Mouse (Mus musculus) forebrain, embryonic 12.5 days (tissue): ENCODE results near the gene Wnk2. TPM values are rescaled to one million over a fixed set of nuclear protein-coding genes. Genes with fewer than 3 reads are reported as not detected.

Source experiments
- ATAC-seq: fragments of 200-750 bp; cut with Nextera tagmentation; 2 replicates; pipeline ENCODE4 v1.8.0; 2017; ENCODE audit warnings: moderate TSS enrichment; ENCODE audit not compliant: low FRiP score
- H3K27ac ChIP-seq: fragments of 300-500 bp; sonication (generic); 2 replicates; pipeline ENCODE4 v1.5.1; 2016; ENCODE audit warnings: mild to moderate bottlenecking
- H3K27me3 ChIP-seq: fragments of 300-500 bp; sonication (generic); 2 replicates; pipeline ENCODE4 v1.6.1; 2016; ENCODE audit warnings: mild to moderate bottlenecking
- H3K36me3 ChIP-seq: fragments of 300-500 bp; sonication (generic); replicated peaks from 2 replicates; pipeline ENCODE4 v1.6.1; 2016; ENCODE audit warnings: mild to moderate bottlenecking
- H3K4me1 ChIP-seq: fragments of 300-500 bp; sonication (generic); 2 replicates; pipeline ENCODE4 v1.6.1; 2016
- H3K4me2 ChIP-seq: fragments of 300-500 bp; sonication (generic); 2 replicates; pipeline ENCODE4 v1.6.1; 2016; ENCODE audit warnings: mild to moderate bottlenecking, moderate library complexity
- H3K4me3 ChIP-seq: fragments of 300-500 bp; sonication (generic); replicated peaks from 2 replicates; pipeline ENCODE4 v1.5.1; 2016; ENCODE audit warnings: mild to moderate bottlenecking
- H3K9ac ChIP-seq: fragments of 300-500 bp; sonication (generic); 2 replicates; pipeline ENCODE4 v1.6.1; 2016; ENCODE audit warnings: mild to moderate bottlenecking
- H3K9me3 ChIP-seq: fragments of 300-500 bp; sonication (generic); 2 replicates; pipeline ENCODE4 v1.6.1; 2016
- WGBS: fragments of 180-500 bp; shearing (Covaris S2); methylation state at CpG from one replicate; pipeline ENCODE4 v1.1.7; 2016; 5-methylcytosine and 5-hydroxymethylcytosine counted together
- polyA plus RNA-seq: library from polyadenylated mRNA; unstranded; fragments of >200 nt; fragmentation: Nextera tagmentation; extraction: Ambion mirVana; gene quantifications from 2 replicates; pipeline ENCODE4 v1.2.1, GENCODE M21; 2016

The Wnk2 gene
- polyA plus RNA-seq, 1 experiment from 2014 or later: 13.7 TPM

DNA sequence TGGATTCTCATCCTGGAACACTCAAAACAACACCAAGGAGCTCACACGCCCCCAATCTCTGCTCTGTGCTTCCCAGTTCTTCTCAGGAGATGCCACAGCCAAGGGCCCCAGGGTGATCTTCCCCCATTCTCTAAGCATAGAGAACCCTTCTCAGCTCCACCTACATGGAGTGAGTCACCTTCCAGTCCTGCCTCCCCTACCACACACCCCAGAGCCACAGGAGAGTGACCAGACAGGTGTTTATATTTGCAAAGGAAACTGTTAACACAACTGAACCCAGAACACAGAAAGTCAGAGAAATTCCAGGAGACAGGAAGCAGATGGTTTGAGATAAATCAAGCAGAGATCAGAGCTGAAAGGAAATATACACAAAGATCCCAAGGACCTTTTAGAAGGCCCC lies 43.9 kb downstream of the Wnk2 start:
- Histone ChIP-seq H3K9ac (no peak overlapping the region), H3K9me3 (no peaks in the 10 kb centered on the region), H3K27ac (no peak overlapping the region), H3K4me1 (peaks cover 4% of the 10 kb centered on the region; the same call in 1 of the 2 replicates), H3K4me2 (no peak overlapping the region), H3K4me3 (no peak overlapping the region), H3K36me3 (peaks cover 21% of the 10 kb centered on the region), H3K27me3 (no peaks in the 10 kb centered on the region)
- no peak for ATAC-seq
- 78% methylated on average over 1 of the region's 1 CpGs for WGBS

DNA sequence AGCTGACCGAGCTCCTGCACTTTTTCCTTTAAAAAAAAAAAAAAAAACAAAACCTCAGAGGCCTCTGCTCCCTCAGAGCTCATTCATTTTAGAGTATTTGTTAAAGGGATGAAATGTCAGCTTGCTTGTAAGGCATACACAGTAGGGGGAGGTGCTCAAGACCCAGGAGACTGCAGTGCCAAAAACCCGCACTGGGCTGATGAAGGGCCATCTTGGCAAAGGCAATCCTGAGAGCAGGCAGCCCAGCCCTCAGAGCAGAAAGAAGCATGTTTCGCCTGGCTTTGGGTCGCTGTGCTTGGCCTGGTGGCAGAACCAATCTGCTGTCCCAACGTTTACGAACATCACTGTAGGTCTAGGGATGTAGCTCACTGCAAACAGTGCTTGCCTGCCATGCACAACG lies 44.6 kb downstream of the Wnk2 start:
- no peak overlapping the region for H3K4me3 ChIP-seq
- WGBS: 89% methylated on average over 7 of the region's 7 CpGs
- no peak for ATAC-seq
- H3K4me2 ChIP-seq: no peak overlapping the region
- H3K27ac ChIP-seq: no peak overlapping the region
- no peaks in the 10 kb centered on the region for H3K27me3 ChIP-seq
- peaks cover 4% of the 10 kb centered on the region; the same call in 1 of the 2 replicates for H3K4me1 ChIP-seq
- H3K9me3 ChIP-seq: no peaks in the 10 kb centered on the region
- H3K36me3 ChIP-seq: peaks cover 26% of the 10 kb centered on the region
- H3K9ac ChIP-seq: no peak overlapping the region

DNA sequence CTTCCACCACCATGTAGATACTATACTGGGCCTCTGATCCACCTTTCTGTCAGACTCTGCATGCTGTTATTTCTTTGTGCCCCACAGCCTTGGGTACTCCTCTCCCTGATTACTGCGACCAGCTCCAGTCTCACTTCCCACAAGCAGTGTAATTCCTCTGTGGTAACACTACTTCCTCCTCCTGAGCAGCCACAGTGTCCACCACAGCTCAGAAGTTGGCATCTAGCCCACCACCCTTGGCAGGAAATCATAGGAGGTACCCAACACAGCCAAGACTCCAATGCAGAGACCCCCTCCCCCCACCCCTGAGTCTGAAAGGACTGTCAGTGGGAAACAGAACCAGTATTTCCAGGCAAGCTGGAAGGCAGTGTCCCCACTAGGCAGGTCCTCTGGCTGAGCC lies 47.4 kb downstream of the Wnk2 start:
- no peak overlapping the region for H3K4me2 ChIP-seq
- H3K9me3 ChIP-seq: no peaks in the 10 kb centered on the region
- H3K4me1 ChIP-seq: peaks cover 4% of the 10 kb centered on the region; the same call in 1 of the 2 replicates
- no peak overlapping the region for H3K27ac ChIP-seq
- peaks cover 34% of the 10 kb centered on the region for H3K36me3 ChIP-seq
- H3K9ac ChIP-seq: no peak overlapping the region
- H3K4me3 ChIP-seq: no peak overlapping the region
- H3K27me3 ChIP-seq: no peaks in the 10 kb centered on the region
- no peak for ATAC-seq
- 84% methylated on average over 1 of the region's 1 CpGs for WGBS

DNA sequence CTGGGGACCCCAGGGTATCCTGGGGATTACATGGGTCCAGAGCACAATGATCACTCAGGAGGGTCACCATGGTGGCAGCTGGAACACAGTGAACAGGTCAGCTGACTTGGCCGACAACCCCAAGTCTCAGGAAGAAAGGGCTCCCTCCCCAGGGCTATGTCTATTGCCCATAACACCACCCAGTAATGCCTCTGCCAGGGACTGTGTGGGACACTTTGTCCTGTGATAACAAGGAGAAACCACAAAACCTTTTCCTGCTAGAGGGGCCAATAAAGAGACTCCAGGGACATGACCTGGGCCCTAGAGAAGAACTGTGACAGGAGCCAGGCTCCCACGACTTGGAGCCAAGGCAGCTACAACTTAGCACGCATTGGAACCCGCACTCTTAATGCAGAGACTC lies 51.0 kb downstream of the Wnk2 start:
- Histone ChIP-seq H3K4me1 (no peaks in the 10 kb centered on the region), H3K9me3 (no peaks in the 10 kb centered on the region), H3K36me3 (peaks cover 67% of the 10 kb centered on the region), H3K27ac (no peak overlapping the region), H3K4me3 (no peak overlapping the region), H3K4me2 (no peak overlapping the region), H3K9ac (no peak overlapping the region), H3K27me3 (no peaks in the 10 kb centered on the region)
- no peak for ATAC-seq
- 91% methylated on average over 4 of the region's 4 CpGs for WGBS

DNA sequence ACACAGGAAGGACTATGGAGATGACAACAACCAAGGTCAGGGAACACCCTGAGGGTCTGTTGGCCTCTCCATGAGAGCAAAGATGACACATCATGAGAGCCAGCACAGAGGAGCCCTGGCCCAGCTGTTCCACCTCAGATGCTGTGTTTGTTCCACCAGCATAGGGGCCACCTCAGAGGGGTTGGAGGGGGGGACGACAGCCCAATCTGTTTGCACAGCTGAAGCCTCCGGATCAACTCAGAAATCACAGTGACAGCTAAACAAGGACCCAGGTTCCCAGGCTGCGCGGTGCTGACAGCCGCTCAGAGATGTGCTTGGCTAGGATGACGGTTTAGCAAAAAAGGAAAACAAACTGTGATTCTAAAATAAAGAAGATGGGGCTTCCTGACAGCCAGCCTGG lies 53.1 kb downstream of the Wnk2 start:
- no peaks in the 10 kb centered on the region for H3K9me3 ChIP-seq
- no peak for ATAC-seq
- no peak overlapping the region for H3K9ac ChIP-seq
- 91% methylated on average over 6 of the region's 6 CpGs for WGBS
- H3K4me3 ChIP-seq: no peak overlapping the region
- H3K36me3 ChIP-seq: peaks cover 77% of the 10 kb centered on the region
- no peak overlapping the region for H3K4me2 ChIP-seq
- H3K27ac ChIP-seq: no peak overlapping the region
- H3K4me1 ChIP-seq: no peaks in the 10 kb centered on the region
- no peaks in the 10 kb centered on the region for H3K27me3 ChIP-seq

DNA sequence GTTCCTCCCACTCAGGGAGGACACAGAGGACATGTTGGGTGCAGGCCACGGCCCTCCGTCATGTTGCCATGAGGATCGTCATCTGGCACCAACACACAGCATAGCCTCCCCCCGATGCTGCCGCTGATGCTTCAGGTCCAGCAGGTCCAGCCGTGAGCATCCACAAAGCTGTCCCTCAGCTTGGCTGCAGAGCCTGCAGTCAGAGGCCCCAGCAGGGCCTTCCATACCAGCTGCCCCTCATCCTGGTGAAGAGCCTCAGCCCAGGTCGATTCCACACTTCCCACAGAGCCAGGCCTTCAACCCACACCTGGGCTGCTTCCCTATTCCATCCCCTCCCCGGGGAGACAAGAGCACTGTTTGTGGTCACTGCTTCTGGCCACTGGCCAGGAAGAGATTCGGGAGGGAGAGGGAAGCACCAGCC lies 54.3 kb downstream of the Wnk2 start:
- no peak overlapping the region for H3K9ac ChIP-seq
- 85% methylated on average over 9 of the region's 9 CpGs for WGBS
- no peak overlapping the region for H3K4me3 ChIP-seq
- no peak for ATAC-seq
- H3K27me3 ChIP-seq: no peaks in the 10 kb centered on the region
- H3K9me3 ChIP-seq: no peaks in the 10 kb centered on the region
- no peak overlapping the region for H3K27ac ChIP-seq
- no peak overlapping the region for H3K4me2 ChIP-seq
- H3K4me1 ChIP-seq: no peaks in the 10 kb centered on the region
- peaks cover 74% of the 10 kb centered on the region for H3K36me3 ChIP-seq

DNA sequence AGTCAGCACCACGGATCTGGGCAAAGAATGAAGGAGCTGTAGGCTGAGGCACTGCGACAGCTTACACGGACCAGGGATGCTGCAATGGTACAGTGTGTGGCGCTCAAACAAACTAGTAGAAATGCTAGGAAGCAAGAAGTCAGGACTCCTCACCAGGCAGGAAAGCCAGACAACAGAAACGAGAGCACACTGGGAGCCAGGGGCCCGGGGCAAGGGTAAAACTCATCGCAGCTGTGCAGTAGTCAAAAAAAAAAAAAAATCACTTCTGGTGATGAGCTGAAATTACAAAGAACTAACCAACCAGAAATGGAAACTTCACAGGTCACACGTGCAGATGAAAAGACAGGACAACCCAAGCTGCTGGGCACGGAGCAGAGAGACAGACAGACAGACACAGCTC lies 55.2 kb downstream of the Wnk2 start:
- H3K9me3 ChIP-seq: no peaks in the 10 kb centered on the region
- no peaks in the 10 kb centered on the region for H3K27me3 ChIP-seq
- H3K9ac ChIP-seq: no peak overlapping the region
- peaks cover 73% of the 10 kb centered on the region for H3K36me3 ChIP-seq
- H3K27ac ChIP-seq: no peak overlapping the region
- no peaks in the 10 kb centered on the region for H3K4me1 ChIP-seq
- ATAC-seq: no peak
- H3K4me2 ChIP-seq: no peak overlapping the region
- 86% methylated on average over 9 of the region's 9 CpGs for WGBS
- H3K4me3 ChIP-seq: no peak overlapping the region

DNA sequence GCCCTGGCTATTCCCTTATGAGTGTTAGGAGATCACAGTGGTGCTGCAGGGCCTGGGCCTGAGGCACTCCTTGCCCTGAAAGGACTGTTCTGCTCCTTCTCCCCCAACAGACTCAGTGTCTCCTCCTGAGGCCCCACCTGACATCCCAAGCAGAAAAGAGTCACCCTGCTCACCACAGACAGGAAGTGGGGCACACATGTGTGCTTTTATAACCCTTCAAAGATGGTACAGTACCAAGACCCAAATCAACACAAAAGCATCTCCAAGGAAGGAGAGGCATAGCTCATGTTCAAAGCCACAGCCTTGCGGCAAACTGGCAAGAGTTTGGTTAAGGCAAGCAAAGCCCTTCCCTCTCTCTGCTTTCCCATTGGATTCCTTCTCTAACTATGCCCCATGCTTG lies 57.6 kb downstream of the Wnk2 start:
- H3K27ac ChIP-seq: no peak overlapping the region
- no peaks in the 10 kb centered on the region for H3K4me1 ChIP-seq
- no peak for ATAC-seq
- no peak overlapping the region for H3K9ac ChIP-seq
- no peaks in the 10 kb centered on the region for H3K27me3 ChIP-seq
- H3K4me2 ChIP-seq: no peak overlapping the region
- no peaks in the 10 kb centered on the region for H3K9me3 ChIP-seq
- 82% methylated on average over 1 of the region's 1 CpGs for WGBS
- no peak overlapping the region for H3K4me3 ChIP-seq
- H3K36me3 ChIP-seq: peaks cover 65% of the 10 kb centered on the region

DNA sequence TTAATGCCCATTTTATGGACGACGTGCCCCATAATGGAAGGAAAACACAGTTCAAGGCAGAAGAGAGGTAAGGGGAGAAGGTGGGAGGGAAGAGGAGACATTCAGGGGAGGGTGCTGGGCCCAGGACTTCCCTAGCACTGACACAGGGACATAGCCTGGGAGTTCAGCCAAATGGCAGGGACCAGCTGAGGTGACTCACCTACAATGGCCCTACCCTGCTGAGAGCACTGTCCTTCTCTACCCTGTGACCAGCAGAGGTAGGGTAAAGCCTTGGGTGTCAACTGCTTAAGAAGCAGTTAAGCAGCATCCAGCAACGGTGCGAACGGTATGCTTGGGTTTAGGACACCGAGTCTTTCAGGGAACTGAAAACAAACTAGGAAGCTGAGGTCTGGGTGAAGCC lies 58.9 kb downstream of the Wnk2 start:
- H3K9ac ChIP-seq: no peak overlapping the region
- no peak overlapping the region for H3K4me2 ChIP-seq
- H3K9me3 ChIP-seq: no peaks in the 10 kb centered on the region
- no peak overlapping the region for H3K4me3 ChIP-seq
- no peak overlapping the region for H3K27ac ChIP-seq
- 96% methylated on average over 6 of the region's 6 CpGs for WGBS
- peaks cover 59% of the 10 kb centered on the region for H3K36me3 ChIP-seq
- H3K4me1 ChIP-seq: peaks cover 4% of the 10 kb centered on the region; the same call in 1 of the 2 replicates
- no peak for ATAC-seq
- no peaks in the 10 kb centered on the region for H3K27me3 ChIP-seq

DNA sequence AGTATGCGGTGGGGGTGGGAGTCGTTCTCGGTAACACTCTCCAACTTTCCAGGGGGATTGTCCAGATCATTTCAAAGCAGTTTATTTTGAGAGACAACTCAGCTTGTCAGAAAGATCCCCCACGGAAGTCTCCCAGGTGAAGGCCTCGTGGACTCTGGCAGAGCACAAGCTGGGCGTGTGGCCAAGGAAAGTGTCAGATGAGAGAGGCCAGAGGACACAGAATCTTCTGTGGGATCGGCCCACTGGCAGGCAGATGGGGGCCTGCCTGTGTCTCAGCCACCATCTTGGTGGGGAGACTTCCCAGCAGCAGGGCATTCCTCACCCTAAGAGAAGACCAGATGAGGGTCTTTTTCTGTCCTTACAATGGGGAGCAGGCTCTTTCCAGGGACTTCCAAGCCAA lies 60.4 kb downstream of the Wnk2 start:
- no peak overlapping the region for H3K9ac ChIP-seq
- whole genome bisulfite sequencing: 85% methylated on average over 7 of the region's 7 CpGs
- no peak overlapping the region for H3K27ac ChIP-seq
- H3K4me1 ChIP-seq: peaks cover 6% of the 10 kb centered on the region; the same call in 1 of the 2 replicates
- H3K27me3 ChIP-seq: no peaks in the 10 kb centered on the region
- H3K36me3 ChIP-seq: peaks cover 48% of the 10 kb centered on the region
- no peak overlapping the region for H3K4me3 ChIP-seq
- H3K9me3 ChIP-seq: no peaks in the 10 kb centered on the region
- ATAC-seq: no peak
- H3K4me2 ChIP-seq: no peak overlapping the region

DNA sequence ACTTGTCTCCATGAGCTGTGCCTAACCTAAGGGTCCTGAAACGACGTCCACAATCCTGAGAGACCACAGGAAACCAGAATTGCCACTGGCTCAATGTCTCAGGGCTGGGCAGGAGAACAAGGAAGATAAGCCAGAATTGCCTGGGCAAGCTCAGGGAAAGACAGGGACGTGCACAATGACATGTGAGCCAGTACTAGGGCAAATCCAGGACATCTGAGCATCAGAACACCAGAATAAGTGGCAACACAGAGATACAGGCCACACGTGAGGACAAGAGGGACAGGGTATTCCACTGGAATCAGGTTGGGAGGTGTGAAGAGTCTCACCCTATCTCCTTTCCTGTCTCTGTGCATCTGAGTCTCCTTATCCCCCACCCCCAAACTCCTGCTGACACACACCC lies 61.4 kb downstream of the Wnk2 start:
- no peak overlapping the region for H3K27ac ChIP-seq
- H3K9me3 ChIP-seq: no peaks in the 10 kb centered on the region
- H3K36me3 ChIP-seq: peaks cover 41% of the 10 kb centered on the region
- no peak overlapping the region for H3K9ac ChIP-seq
- H3K4me2 ChIP-seq: no peak overlapping the region
- H3K27me3 ChIP-seq: no peaks in the 10 kb centered on the region
- H3K4me1 ChIP-seq: peaks cover 6% of the 10 kb centered on the region; the same call in 1 of the 2 replicates
- no peak overlapping the region for H3K4me3 ChIP-seq
- ATAC-seq: no peak
- 88% methylated on average over 4 of the region's 4 CpGs for WGBS

DNA sequence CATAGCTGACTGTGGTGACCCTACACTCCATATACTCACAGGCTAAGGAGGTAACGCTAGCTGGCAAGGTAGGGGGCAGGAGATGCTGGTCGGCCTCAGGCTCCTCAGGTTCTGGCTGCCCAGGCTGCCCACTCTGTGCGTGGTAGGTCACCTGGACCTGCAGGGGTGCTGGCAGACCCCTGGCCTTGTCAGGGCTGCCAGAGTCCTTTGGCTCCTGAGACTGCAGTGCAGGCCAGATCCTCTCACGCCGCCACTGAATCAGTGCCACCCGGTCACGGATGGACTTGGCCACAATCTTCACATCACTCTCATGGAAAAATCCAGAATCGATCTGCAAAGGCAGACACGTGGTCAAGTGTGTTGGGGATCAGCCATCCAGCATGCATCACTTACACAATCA lies 62.6 kb downstream of the Wnk2 start:
- peaks cover 6% of the 10 kb centered on the region; the same call in 1 of the 2 replicates for H3K4me1 ChIP-seq
- no peak overlapping the region for H3K9ac ChIP-seq
- peaks cover 33% of the 10 kb centered on the region for H3K36me3 ChIP-seq
- no peaks in the 10 kb centered on the region for H3K27me3 ChIP-seq
- ATAC-seq: no peak
- H3K27ac ChIP-seq: no peak overlapping the region
- H3K4me3 ChIP-seq: no peak overlapping the region
- no peaks in the 10 kb centered on the region for H3K9me3 ChIP-seq
- no peak overlapping the region for H3K4me2 ChIP-seq
- 94% methylated on average over 9 of the region's 9 CpGs for WGBS

DNA sequence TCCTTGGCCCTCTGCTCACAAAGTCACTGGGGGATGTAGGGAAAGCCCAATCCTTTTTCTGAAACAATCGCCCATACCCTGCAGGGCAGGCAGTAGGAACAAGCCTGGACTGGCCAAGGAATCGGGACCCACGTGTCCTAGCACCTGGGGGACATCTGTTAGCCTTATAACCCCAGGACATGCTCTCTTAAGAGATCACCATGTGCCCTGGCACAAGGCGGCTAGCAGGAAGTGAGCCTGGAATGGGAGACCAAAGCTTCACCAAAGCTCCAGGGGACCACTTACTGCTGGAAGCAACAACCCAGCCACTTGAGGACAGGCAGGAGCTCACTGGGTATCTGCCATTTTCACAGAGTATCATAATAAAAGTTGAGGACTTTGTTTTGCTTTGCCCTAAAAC lies 63.0 kb downstream of the Wnk2 start:
- 85% methylated on average over 4 of the region's 4 CpGs for WGBS
- peaks cover 31% of the 10 kb centered on the region for H3K36me3 ChIP-seq
- no peak overlapping the region for H3K4me2 ChIP-seq

More for the DNA sequence above, 63.0 kb downstream of the Wnk2 start:
- no peaks in the 10 kb centered on the region for H3K9me3 ChIP-seq
- H3K27ac ChIP-seq: no peak overlapping the region
- ATAC-seq: no peak
- H3K9ac ChIP-seq: no peak overlapping the region
- no peaks in the 10 kb centered on the region for H3K27me3 ChIP-seq
- no peak overlapping the region for H3K4me3 ChIP-seq
- H3K4me1 ChIP-seq: peaks cover 6% of the 10 kb centered on the region; the same call in 1 of the 2 replicates
